Mouse (Mus musculus): ENCODE data around the gene 6330403K07Rik. TPM values are rescaled to one million over a fixed set of nuclear protein-coding genes. Genes with fewer than 3 reads are reported as not detected.

Gene 6330403K07Rik
- polyA plus RNA-seq (2014; fragmentation: Nextera tagmentation; extraction: Ambion mirVana): 336 and 342 TPM in 2 replicates

- H3K9me3 ChIP-seq (replicated peaks; ENCODE audit: control insufficient read depth, low read length): no peaks in the 10 kb centered on the region
- DNase-seq (ENCODE audit: low spot score) (peak; percentile 96), ATAC-seq (peak; percentile 97)
- peak within 1 kb of the TSS; percentile 98 for H3K27ac ChIP-seq (ENCODE audit: low read depth, low read length)
- no peaks in the 10 kb centered on the region for H3K27me3 ChIP-seq (replicated peaks; ENCODE audit: control insufficient read depth, insufficient read depth, low read length)
- H3K36me3 ChIP-seq (ENCODE audit: control insufficient read depth, insufficient read depth, low read length): peaks cover 5% of the 10 kb centered on the region; the same call in 1 of the 2 replicates
- peak within 1 kb of the TSS; percentile 95 for H3K9ac ChIP-seq (ENCODE audit: low read length)
- peak within 1 kb of the TSS; percentile 75 for H3K4me3 ChIP-seq (ENCODE audit: low read depth, low read length)
- peaks cover 12% of the 10 kb centered on the region; the same call in 1 of the 2 replicates for H3K4me1 ChIP-seq (ENCODE audit: control insufficient read depth, insufficient read depth, low read length)
- WGBS: 0% methylated on average over 30 of the region's 31 CpGs
- H3K4me2 ChIP-seq (ENCODE audit: low read length): peak within 1 kb of the TSS; percentile 60
Observed at GRCm38 (mm10) chr11:71033163-71033761, at the start of gene 6330403K07Rik. 6330403K07Rik (minus strand) TSS chr11:71033513.

DNA sequence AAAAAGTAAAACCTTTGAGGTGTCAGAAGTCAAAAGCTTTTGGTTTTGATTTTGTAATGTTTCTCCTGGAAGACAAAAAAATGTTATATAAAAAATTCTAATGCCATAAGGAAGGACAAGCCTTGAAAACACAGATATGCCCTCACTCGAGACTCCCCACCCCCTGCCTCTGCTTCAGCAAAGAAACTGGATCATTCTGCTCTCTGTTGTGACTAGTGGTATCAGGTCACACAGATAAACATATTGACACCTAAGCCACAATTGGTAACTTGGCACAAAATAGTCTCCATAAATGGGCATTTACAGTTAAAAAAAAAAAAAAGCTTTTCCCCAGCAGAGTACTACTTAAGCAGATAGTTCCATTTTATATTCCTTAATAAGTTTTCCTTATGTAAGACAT is 43.0 kb upstream of the 6330403K07Rik start:
- Histone ChIP-seq H3K9me3 (replicated peaks; ENCODE audit: control insufficient read depth, low read length) (peaks cover 3% of the 10 kb centered on the region; the same call in 1 of the 2 replicates), H3K27ac (ENCODE audit: low read depth, low read length) (no peak overlapping the region), H3K9ac (ENCODE audit: low read length) (no peak overlapping the region), H3K36me3 (ENCODE audit: control insufficient read depth, insufficient read depth, low read length) (no peaks in the 10 kb centered on the region), H3K4me1 (ENCODE audit: control insufficient read depth, insufficient read depth, low read length) (no peaks in the 10 kb centered on the region), H3K27me3 (replicated peaks; ENCODE audit: control insufficient read depth, insufficient read depth, low read length) (no peaks in the 10 kb centered on the region), H3K4me2 (ENCODE audit: low read length) (no peak overlapping the region), H3K4me3 (ENCODE audit: low read depth, low read length) (no peak overlapping the region)
- 70% methylated on average over 1 of the region's 1 CpGs for WGBS
- DNase-seq (ENCODE audit: low spot score) (no peak), ATAC-seq (no peak)

- no peaks in the 10 kb centered on the region for H3K4me1 ChIP-seq (ENCODE audit: control insufficient read depth, insufficient read depth, low read length)
- H3K27me3 ChIP-seq (replicated peaks; ENCODE audit: control insufficient read depth, insufficient read depth, low read length): no peaks in the 10 kb centered on the region
- H3K27ac ChIP-seq (ENCODE audit: low read depth, low read length): no peak overlapping the region
- H3K9me3 ChIP-seq (replicated peaks; ENCODE audit: control insufficient read depth, low read length): no peaks in the 10 kb centered on the region
- ATAC-seq: peak; percentile 32; the same call in 1 of the 2 replicates
- no peak overlapping the region for H3K4me3 ChIP-seq (ENCODE audit: low read depth, low read length)
- no peak overlapping the region for H3K9ac ChIP-seq (ENCODE audit: low read length)
- no peak overlapping the region for H3K4me2 ChIP-seq (ENCODE audit: low read length)
- H3K36me3 ChIP-seq (ENCODE audit: control insufficient read depth, insufficient read depth, low read length): no peaks in the 10 kb centered on the region
- 3% methylated on average over 1 of the region's 1 CpGs for WGBS
- peak; percentile 80 for DNase-seq (ENCODE audit: low spot score)
Observed at GRCm38 (mm10) chr11:71052554-71052953, 19.2 kb upstream of the 6330403K07Rik start.

DNA sequence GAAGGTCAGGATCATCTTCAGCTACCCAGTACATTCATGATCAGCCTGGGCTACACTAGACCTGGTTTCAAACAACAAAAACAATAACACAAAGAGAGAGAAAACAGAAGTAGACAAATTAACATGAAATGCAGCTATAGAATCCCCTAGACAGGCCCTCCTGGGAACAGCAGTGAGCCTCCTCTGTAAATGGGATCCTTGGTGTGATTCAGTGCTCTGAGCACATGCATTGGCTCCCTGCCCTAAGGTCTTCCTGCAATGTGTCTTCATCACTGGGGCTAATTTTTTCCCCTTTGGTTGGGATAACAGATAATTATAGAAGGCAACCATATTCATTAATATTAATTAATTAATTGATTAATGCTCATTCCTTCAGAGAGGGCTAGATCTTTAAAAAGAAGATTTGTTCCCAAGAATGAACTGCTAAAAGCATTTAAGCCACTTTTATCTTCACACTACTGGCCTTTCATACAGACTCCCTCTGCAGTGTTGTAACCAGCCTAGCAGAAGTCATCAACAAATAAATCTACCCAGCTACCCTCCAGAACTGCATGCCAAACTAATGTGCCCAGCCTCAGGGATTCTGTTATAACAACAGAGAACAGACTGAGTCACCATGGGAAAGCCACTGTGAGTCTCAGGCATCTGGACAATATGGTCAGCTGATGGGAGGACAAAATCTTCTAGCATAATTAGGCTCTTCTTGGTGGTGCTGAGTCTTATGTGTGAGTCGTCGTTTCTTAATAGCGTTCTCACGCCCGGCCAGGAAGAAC is 6.4 kb upstream of the 6330403K07Rik start:
- Histone ChIP-seq H3K36me3 (ENCODE audit: control insufficient read depth, insufficient read depth, low read length) (no peaks in the 10 kb centered on the region), H3K4me3 (ENCODE audit: low read depth, low read length) (no peak overlapping the region), H3K27me3 (replicated peaks; ENCODE audit: control insufficient read depth, insufficient read depth, low read length) (no peaks in the 10 kb centered on the region), H3K27ac (ENCODE audit: low read depth, low read length) (no peak overlapping the region), H3K4me1 (ENCODE audit: control insufficient read depth, insufficient read depth, low read length) (no peaks in the 10 kb centered on the region), H3K9ac (ENCODE audit: low read length) (no peak overlapping the region), H3K4me2 (ENCODE audit: low read length) (no peak overlapping the region), H3K9me3 (replicated peaks; ENCODE audit: control insufficient read depth, low read length) (no peaks in the 10 kb centered on the region)
- WGBS: 94% methylated on average over 5 of the region's 5 CpGs
- ATAC-seq (no peak), DNase-seq (ENCODE audit: low spot score) (no peak)

DNA sequence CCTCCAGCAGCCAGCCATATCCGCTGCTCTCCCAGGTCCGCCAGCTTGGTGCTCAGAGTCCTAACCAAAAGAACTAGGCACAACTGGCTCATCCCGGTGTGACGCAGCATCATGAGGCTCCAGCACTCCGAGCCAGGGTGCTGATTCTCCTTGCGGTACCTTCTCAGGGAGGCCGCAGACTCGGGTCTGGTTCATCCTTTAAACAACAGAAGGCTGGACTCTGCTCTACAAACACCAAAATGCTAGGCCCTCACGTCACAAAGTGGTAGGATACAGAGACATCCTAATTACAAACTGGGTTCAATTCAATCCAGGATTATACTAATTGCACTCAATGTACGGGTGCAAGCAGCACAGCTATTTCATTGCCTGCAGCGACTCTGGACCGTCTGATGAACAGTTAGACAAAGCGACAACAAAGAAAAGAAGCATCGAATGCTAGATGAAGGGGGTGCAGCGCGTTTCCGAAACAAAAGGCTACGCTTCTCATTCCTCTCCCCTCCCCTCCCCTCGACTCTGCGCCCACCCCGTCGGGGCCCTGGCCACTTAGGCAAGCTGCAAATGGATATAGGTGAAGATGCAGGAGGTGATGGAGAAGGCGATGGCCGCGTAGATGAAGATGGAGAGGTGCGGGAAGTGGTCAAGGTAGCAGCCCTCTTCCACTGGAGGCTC is 686 bp downstream of the 6330403K07Rik start:
- DNase-seq (ENCODE audit: low spot score): peak; percentile 69
- H3K9me3 ChIP-seq (replicated peaks; ENCODE audit: control insufficient read depth, low read length): no peaks in the 10 kb centered on the region
- H3K27ac ChIP-seq (ENCODE audit: low read depth, low read length): peak overlapping the region; percentile 98
- peak overlapping the region; percentile 75 for H3K4me3 ChIP-seq (ENCODE audit: low read depth, low read length)
- peaks cover 11% of the 10 kb centered on the region for H3K36me3 ChIP-seq (ENCODE audit: control insufficient read depth, insufficient read depth, low read length)
- WGBS: 2% methylated on average over 26 of the region's 26 CpGs
- H3K4me2 ChIP-seq (ENCODE audit: low read length): peak overlapping the region; percentile 60
- H3K4me1 ChIP-seq (ENCODE audit: control insufficient read depth, insufficient read depth, low read length): peaks cover 12% of the 10 kb centered on the region; the same call in 1 of the 2 replicates
- peak overlapping the region; percentile 95 for H3K9ac ChIP-seq (ENCODE audit: low read length)
- ATAC-seq: peak; percentile 41
- no peaks in the 10 kb centered on the region for H3K27me3 ChIP-seq (replicated peaks; ENCODE audit: control insufficient read depth, insufficient read depth, low read length)

- Histone ChIP-seq H3K27me3 (replicated peaks; ENCODE audit: control insufficient read depth, insufficient read depth, low read length) (no peaks in the 10 kb centered on the region), H3K4me2 (ENCODE audit: low read length) (peak overlapping the region; percentile 60), H3K4me3 (ENCODE audit: low read depth, low read length) (peak overlapping the region; percentile 75), H3K27ac (ENCODE audit: low read depth, low read length) (peak overlapping the region; percentile 98), H3K9me3 (replicated peaks; ENCODE audit: control insufficient read depth, low read length) (no peaks in the 10 kb centered on the region), H3K4me1 (ENCODE audit: control insufficient read depth, insufficient read depth, low read length) (peaks cover 12% of the 10 kb centered on the region; the same call in 1 of the 2 replicates), H3K9ac (ENCODE audit: low read length) (peak overlapping the region; percentile 95), H3K36me3 (ENCODE audit: control insufficient read depth, insufficient read depth, low read length) (peaks cover 17% of the 10 kb centered on the region)
- WGBS: 51% methylated on average over 7 of the region's 7 CpGs
- DNase-seq (ENCODE audit: low spot score) (peak; percentile 13), ATAC-seq (no peak)
Observed at GRCm38 (mm10) chr11:71032070-71032469, 1.2 kb downstream of the 6330403K07Rik start.

DNA sequence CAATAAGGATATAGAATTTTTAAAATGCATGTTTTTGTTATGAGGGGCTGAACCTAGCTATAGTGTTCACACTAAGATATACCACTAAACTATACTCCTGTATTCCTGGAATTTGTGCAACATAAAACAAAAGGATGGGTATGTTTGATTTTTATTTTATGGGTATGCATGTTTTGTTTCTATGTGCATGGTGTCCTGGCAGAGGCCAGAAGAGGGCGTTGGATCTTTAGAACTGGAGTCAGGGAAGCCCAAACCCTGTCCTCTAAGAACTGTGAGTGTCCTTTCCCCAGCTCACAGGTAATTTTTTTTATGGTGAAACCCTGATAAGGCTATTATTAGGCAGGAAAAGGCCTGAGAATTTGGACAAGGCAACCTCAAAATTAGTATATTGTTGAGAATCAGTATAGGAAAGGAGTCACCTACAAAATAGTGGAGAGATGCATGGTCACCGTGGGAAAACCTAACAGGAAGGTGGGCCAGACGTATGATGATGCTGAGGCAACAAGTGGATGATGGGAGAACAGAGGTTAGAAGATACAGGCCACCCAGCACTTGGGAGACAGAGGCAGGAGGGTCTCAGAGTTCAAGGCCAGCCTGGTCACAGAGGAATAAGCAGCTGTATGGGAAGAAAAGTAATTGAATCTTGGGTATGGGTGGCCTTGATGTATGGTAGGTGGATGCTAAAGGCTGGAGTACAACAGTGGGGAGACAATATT is 3.8 kb downstream of the 6330403K07Rik start:
- no peak for ATAC-seq
- 78% methylated on average over 3 of the region's 3 CpGs for WGBS
- H3K36me3 ChIP-seq (ENCODE audit: control insufficient read depth, insufficient read depth, low read length): peaks cover 41% of the 10 kb centered on the region

DNA sequence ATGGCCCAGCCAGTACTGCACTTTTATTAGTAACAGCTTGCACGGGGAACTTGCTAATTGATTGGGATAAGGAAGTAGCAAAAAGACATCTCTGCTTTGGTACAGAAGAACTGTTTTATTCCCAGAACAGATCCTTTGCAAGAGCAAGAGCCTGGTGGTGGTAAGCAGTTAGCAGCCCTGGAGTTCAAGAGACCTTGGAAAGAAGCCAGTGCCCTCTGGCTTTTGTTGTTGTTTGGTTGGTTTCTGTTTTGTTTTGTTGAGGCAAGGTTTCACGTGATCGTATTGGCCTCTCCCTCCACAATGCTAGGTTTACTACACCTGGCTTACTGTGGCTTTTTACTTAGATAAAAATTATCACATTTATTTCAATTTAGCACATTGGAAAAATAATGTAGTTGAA is 5.0 kb downstream of the 6330403K07Rik start:
- H3K4me3 ChIP-seq (ENCODE audit: low read depth, low read length): no peak overlapping the region
- peaks cover 9% of the 10 kb centered on the region; the same call in 1 of the 2 replicates for H3K4me1 ChIP-seq (ENCODE audit: control insufficient read depth, insufficient read depth, low read length)
- H3K36me3 ChIP-seq (ENCODE audit: control insufficient read depth, insufficient read depth, low read length): peaks cover 43% of the 10 kb centered on the region
- 80% methylated on average over 3 of the region's 3 CpGs for WGBS
- H3K27me3 ChIP-seq (replicated peaks; ENCODE audit: control insufficient read depth, insufficient read depth, low read length): no peaks in the 10 kb centered on the region
- no peak overlapping the region for H3K4me2 ChIP-seq (ENCODE audit: low read length)
- H3K9me3 ChIP-seq (replicated peaks; ENCODE audit: control insufficient read depth, low read length): no peaks in the 10 kb centered on the region
- ATAC-seq (no peak), DNase-seq (ENCODE audit: low spot score) (no peak)
- H3K9ac ChIP-seq (ENCODE audit: low read length): no peak overlapping the region
- H3K27ac ChIP-seq (ENCODE audit: low read depth, low read length): no peak overlapping the region

More for the DNA sequence above, 3.8 kb downstream of the 6330403K07Rik start:
- peaks cover 12% of the 10 kb centered on the region; the same call in 1 of the 2 replicates for H3K4me1 ChIP-seq (ENCODE audit: control insufficient read depth, insufficient read depth, low read length)
- no peak overlapping the region for H3K9ac ChIP-seq (ENCODE audit: low read length)
- DNase-seq (ENCODE audit: low spot score): no peak
- H3K27me3 ChIP-seq (replicated peaks; ENCODE audit: control insufficient read depth, insufficient read depth, low read length): no peaks in the 10 kb centered on the region
- H3K4me3 ChIP-seq (ENCODE audit: low read depth, low read length): no peak overlapping the region
- no peaks in the 10 kb centered on the region for H3K9me3 ChIP-seq (replicated peaks; ENCODE audit: control insufficient read depth, low read length)
- no peak overlapping the region for H3K4me2 ChIP-seq (ENCODE audit: low read length)
- H3K27ac ChIP-seq (ENCODE audit: low read depth, low read length): no peak overlapping the region

Measured in forebrain, embryonic 14.5 days (tissue).